Mouse (Mus musculus): Measurements from ENCODE around the gene Gm614.

The Gm614 gene

DNA sequence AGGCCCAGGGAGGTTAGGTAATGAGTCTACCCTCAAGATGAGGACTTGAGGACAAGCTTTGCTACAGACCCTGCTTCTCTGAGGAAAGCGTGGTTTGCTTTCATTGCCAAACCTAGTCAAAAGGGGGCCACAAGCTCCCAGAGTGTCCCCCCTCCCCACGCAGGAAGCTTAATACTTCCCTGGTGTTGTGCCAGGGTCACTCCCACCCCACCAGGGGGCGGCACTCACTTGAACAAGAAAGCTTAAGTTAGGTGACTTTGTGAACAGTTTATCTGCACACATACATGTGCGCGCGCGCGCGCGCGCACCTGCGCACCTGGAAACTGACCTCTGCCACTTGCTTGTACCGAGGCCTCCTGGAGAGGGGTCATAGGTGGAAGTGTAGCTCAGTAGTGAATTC lies 7.2 kb downstream of the Gm614 start:
- DNase-seq: peak in 1 of 2 experiments; percentile 25

DNA sequence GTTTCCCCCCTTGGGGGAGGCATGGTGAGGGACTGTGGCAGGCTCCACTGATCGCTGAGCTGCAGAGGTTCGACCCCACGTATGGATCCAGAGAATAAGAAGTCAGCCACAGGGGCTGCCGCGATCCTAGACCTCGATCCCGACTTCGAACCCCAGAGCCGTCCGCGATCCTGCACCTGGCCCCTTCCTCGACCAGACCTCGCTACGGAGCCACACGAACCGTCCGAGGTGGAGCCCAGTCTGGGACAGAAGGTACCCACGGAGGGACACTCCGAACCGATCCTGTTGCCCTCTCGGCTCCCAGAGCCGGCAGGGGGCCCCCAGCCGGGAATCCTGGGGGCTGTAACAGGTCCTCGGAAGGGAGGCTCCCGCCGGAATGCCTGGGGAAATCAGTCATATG lies 9.1 kb downstream of the Gm614 start:
- DNase-seq: peak in 1 of 2 experiments; percentile 24

DNA sequence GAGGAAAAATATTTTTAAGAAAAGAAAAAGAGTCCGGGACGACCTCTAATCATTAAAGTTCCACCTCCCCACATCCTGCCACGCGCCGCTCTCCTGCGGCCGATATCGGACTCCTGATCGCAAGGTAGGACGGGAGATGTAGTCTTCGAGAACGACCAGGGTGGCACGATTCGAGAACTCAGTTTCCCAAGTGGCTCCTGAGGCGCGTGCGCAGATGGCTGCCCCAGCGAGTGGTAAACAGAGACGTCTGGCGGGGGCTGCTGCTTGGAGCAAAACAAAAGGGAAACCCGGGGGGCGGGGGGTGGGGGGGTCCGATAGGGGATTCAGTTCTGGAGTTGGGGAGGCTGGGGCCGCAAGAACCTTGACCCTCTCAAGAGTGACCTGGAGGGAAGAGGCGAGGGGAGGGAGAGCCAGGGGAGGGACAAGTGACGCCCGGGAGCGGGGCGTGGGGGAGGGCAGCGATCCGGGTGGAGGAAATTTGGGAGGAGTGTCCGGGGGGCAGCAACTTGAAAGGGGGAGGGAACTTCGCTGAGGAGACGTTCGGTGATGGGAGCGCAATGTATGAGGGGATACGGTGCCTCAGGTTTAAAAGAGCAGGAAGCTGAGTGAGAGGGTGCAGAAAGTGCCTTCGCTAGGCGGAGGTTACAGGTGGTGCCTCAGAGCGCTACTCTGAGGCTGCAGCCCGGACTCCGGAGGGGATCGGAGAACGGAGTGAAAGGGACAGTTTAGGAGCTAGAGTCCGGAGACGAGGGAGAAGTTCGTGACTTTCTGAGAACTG lies 9.7 kb downstream of the Gm614 start, which contains the start of gene Foxo4:
Gene Foxo4 (plus strand): TSS at position 577 of the 778 bp plus-strand sequence.
- peak; percentile 81 to 89 for DNase-seq

DNA sequence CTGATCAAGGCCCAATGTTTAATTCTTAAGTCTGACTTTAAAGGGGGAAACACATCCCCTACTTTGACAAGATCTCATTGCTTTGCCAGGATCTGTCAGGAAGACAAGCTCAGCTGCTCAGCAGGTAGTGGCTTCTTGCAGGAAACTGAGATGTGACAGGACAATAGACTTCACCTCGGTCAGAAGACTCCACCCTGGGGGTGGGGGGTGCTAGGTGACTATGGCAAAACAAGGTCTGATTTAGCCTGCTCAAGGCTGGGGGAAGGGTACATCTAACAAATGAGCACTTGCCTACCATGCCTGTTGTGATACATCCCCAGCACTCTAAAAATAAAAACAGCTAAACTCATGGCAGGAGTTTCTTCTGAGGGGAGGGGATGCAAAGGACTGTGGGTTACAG lies 18.8 kb downstream of the Gm614 start:
- DNase-seq: no peak

DNA sequence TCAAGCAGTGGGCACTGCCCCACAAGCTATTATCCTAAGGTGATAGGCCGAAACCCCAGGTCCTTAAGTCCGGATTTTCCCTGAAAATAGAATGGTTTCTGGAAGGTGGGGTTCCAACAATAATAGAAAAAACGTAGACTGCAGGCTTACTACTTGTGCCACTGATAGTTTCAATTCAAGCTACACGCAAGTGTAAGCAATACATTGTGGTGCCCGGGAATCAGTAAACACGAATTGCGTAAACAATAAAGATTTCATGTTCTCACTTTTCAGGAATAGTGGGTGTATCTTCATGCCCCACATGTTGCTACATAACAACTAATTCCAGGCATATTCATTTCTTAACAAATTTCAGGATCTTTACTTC lies 41.0 kb downstream of the Gm614 start:
- DNase-seq: no peak

DNA sequence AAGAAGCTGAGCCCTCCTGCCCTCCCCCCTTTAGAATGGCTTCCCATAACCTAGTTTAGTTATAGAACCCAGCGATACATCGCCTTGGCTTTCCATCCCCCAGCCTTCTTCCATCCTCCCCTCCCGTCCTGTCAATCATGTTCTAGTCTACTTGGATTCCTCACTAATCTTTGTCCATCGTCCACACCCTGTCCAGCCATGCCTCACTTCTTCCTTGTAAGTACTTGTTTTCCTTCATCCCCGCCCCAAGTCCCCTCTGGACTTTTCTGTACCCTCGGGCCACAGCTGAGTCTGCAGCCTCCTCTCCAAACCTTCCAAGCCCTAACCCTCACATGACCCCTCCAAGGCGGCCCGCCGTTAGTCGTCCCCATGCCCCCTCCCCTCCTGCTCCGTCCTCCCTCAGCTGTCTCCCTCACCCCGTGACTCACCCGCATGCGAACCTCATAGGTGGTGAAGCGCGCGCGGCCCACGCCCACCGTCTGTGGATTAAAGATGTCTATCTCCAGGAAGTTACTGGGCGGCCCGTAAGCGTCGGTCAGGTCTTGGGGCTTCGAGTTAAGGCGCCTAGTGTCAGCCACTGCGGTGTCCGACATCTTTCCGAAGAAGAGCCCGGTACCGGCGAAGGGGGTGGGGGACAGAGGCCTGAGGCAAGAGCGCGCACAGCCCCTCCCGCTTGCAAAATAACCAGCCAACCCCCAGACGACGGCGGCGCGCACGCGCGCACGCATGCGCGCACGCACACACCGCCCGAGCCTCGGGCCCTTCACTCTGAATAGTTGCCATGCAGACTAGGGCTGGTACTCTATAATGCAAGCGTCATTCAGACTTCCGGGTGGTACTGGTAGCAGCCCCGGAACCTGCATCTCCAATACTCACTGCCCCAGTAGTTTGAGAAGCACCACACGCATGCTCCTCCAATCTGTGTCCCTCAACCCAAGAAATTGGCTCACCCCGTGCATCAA lies 41.7 kb downstream of the Gm614 start, which contains the start of gene Snx12:
Gene Snx12 (minus strand): TSS at position 730 of the 962 bp plus-strand sequence.
- peak; percentile 89 to 92 for DNase-seq

All from cerebellum, postnatal 25 days (tissue).